Mouse (Mus musculus): Measurements from ENCODE around the gene Coro2a.
A peak's percentile ranks its signal among the peaks of the same experiment; 100 is the strongest.
"Not testable (repeated sequence)": the region's sequence is repeated elsewhere in the genome, so short reads cannot be mapped to it uniquely, and the experiment has no call there.

Gene Coro2a

GRCm38 (mm10) chr4:46601844-46602423 lies at the start of gene Coro2a:
TSS of gene Coro2a (minus strand) at chr4:46602202.
- DNase-seq = peak; percentile 76

GRCm38 (mm10) chr4:46650086-46650753 lies 48.2 kb upstream of the Coro2a start, which contains the start of gene Tbc1d2:
TSS of gene Tbc1d2 (minus strand) at chr4:46650209.
- peak; percentile 97 for DNase-seq

GRCm38 (mm10) chr4:46649161-46649560 lies 47.2 kb upstream of the Coro2a start:
- no peak for DNase-seq

- DNase-seq = no peak
Measured at GRCm38 (mm10) chr4:46643676-46644112, 41.7 kb upstream of the Coro2a start.

- peak; percentile 55 for DNase-seq
Measured at GRCm38 (mm10) chr4:46642924-46643675, 41.1 kb upstream of the Coro2a start.

GRCm38 (mm10) chr4:46641283-46641682 lies 39.3 kb upstream of the Coro2a start:
- DNase-seq = no peak

- DNase-seq = no peak
Measured at GRCm38 (mm10) chr4:46639866-46640265, 37.9 kb upstream of the Coro2a start.

GRCm38 (mm10) chr4:46637250-46637649 lies 35.2 kb upstream of the Coro2a start:
- DNase-seq = not testable (repeated sequence)

- no peak for DNase-seq
Measured at GRCm38 (mm10) chr4:46635702-46636430, 33.9 kb upstream of the Coro2a start.

GRCm38 (mm10) chr4:46634881-46635280 lies 32.9 kb upstream of the Coro2a start:
- no peak for DNase-seq

GRCm38 (mm10) chr4:46633565-46633964 lies 31.6 kb upstream of the Coro2a start:
- DNase-seq = not testable (repeated sequence)

- no peak for DNase-seq
Measured at GRCm38 (mm10) chr4:46632465-46632864, 30.5 kb upstream of the Coro2a start.

- DNase-seq = no peak
Measured at GRCm38 (mm10) chr4:46630390-46630789, 28.4 kb upstream of the Coro2a start.

GRCm38 (mm10) chr4:46628873-46629272 lies 26.9 kb upstream of the Coro2a start:
- DNase-seq = no peak

- no peak for DNase-seq
Measured at GRCm38 (mm10) chr4:46628081-46628480, 26.1 kb upstream of the Coro2a start.

GRCm38 (mm10) chr4:46625101-46625500 lies 23.1 kb upstream of the Coro2a start:
- no peak for DNase-seq

GRCm38 (mm10) chr4:46623007-46623406 lies 21.0 kb upstream of the Coro2a start:
- DNase-seq = no peak

GRCm38 (mm10) chr4:46620946-46621345 lies 18.9 kb upstream of the Coro2a start:
- DNase-seq = no peak

GRCm38 (mm10) chr4:46620330-46620729 lies 18.3 kb upstream of the Coro2a start:
- DNase-seq = no peak

- no peak for DNase-seq
Measured at GRCm38 (mm10) chr4:46618196-46618817, 16.3 kb upstream of the Coro2a start.

- no peak for DNase-seq
Measured at GRCm38 (mm10) chr4:46617408-46617807, 15.4 kb upstream of the Coro2a start.

GRCm38 (mm10) chr4:46614641-46615040 lies 12.6 kb upstream of the Coro2a start:
- no peak for DNase-seq

- DNase-seq = no peak
Measured at GRCm38 (mm10) chr4:46613618-46614017, 11.6 kb upstream of the Coro2a start.

All from kidney, postnatal 14 days (tissue).